Mouse (Mus musculus) hindbrain, embryonic 14.5 days (tissue): ENCODE measurements at regions not wholly inside any gene's neighbourhood (a gene's known extent, or its start where the extent isn't known, plus 50 kb on each side); places are given as distances from the start of the nearest gene placed in this dataset.

Source experiments
- ATAC-seq: fragments of 200-750 bp; cut with Nextera tagmentation; 2 replicates; pipeline ENCODE4 v1.8.0; 2017; ENCODE audit warnings: moderate number of reproducible peaks, mild to moderate bottlenecking, moderate TSS enrichment, moderate library complexity; ENCODE audit not compliant: low FRiP score
- DNase-seq: peaks from one replicate; pipeline ENCODE4 v3.0.0-alpha.2; 2015; ENCODE audit warnings: low spot score
- H3K27ac ChIP-seq: fragments of 300-500 bp; sonication (generic); 2 replicates; pipeline ENCODE4 v1.5.1; 2014; ENCODE audit warnings: mild to moderate bottlenecking, moderate library complexity
- H3K27me3 ChIP-seq: fragments of 300-500 bp; sonication (generic); 2 replicates; pipeline ENCODE4 v1.6.1; 2014; ENCODE audit warnings: mild to moderate bottlenecking, low read length, mixed read lengths; ENCODE audit not compliant: control insufficient read depth, insufficient read depth
- H3K36me3 ChIP-seq: fragments of 300-500 bp; sonication (generic); replicated peaks from 2 replicates; pipeline ENCODE4 v1.6.1; 2014; ENCODE audit not compliant: control insufficient read depth, insufficient read depth
- H3K4me1 ChIP-seq: fragments of 300-500 bp; sonication (generic); replicated peaks from 2 replicates; pipeline ENCODE4 v1.6.1; 2014; ENCODE audit warnings: antibody characterized with exemption, low read length, mixed read lengths; ENCODE audit not compliant: control insufficient read depth, insufficient read depth
- H3K4me2 ChIP-seq: fragments of 300-500 bp; sonication (generic); replicated peaks from 2 replicates; pipeline ENCODE4 v1.6.1; 2014; ENCODE audit warnings: mild to moderate bottlenecking, moderate library complexity
- H3K4me3 ChIP-seq: fragments of 300-500 bp; sonication (generic); replicated peaks from 2 replicates; pipeline ENCODE4 v1.5.1; 2014; ENCODE audit warnings: mild to moderate bottlenecking, low read length
- H3K9ac ChIP-seq: fragments of 300-500 bp; sonication (generic); 2 replicates; pipeline ENCODE4 v1.6.1; 2014
- H3K9me3 ChIP-seq: fragments of 300-500 bp; sonication (generic); 2 replicates; pipeline ENCODE4 v1.6.1; 2016; ENCODE audit warnings: low read length; ENCODE audit not compliant: control insufficient read depth
- WGBS: fragments of 180-500 bp; shearing (Covaris S2); extraction: QIAGEN DNeasy Blood & Tissue Kit; methylation state at CpG from one replicate; pipeline ENCODE4 v1.1.7; 2014; 5-methylcytosine and 5-hydroxymethylcytosine counted together

- no peaks in the 10 kb centered on the region for H3K9me3 ChIP-seq
- no peak overlapping the region for H3K9ac ChIP-seq
- no peak overlapping the region for H3K4me2 ChIP-seq
- H3K4me1 ChIP-seq = no peaks in the 10 kb centered on the region
- no peak for ATAC-seq
- H3K4me3 ChIP-seq = no peak overlapping the region
- 68% methylated on average over 6 of the region's 6 CpGs for WGBS
- H3K27ac ChIP-seq = no peak overlapping the region
- no peaks in the 10 kb centered on the region for H3K36me3 ChIP-seq
- H3K27me3 ChIP-seq = no peaks in the 10 kb centered on the region
- DNase-seq = no peak
Observed at GRCm38 (mm10) chr16:26184647-26185262, 79.2 kb upstream of the P3h2 start.

GRCm38 (mm10) chr16:26183530-26183929, 77.9 kb upstream of the P3h2 start:
- Histone ChIP-seq H3K4me2 (no peak overlapping the region), H3K9ac (no peak overlapping the region), H3K27me3 (no peaks in the 10 kb centered on the region), H3K4me1 (no peaks in the 10 kb centered on the region), H3K27ac (no peak overlapping the region), H3K36me3 (no peaks in the 10 kb centered on the region), H3K4me3 (no peak overlapping the region), H3K9me3 (no peaks in the 10 kb centered on the region)
- ATAC-seq (no peak), DNase-seq (no peak)

DNA sequence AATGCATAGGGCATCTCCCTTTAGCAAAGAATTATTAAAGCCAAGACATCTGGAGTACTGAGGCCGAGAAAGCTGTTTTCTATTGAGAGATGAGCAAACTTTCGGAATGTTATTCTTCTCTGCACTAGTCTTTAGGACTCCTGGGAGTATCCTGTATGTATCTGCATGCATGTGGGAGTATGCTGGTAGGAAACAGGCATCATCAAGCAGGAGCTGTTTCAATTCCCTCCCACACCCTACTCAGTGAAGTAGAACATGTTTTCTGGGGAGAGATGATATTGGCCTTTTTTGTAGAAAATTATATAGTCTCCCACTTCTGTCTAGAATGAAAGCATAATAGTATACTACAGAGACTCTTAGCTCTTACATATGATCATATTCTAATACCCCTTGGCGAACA, 76.1 kb upstream of the P3h2 start:
- DNase-seq (no peak), ATAC-seq (no peak)
- Histone ChIP-seq H3K4me3 (no peak overlapping the region), H3K27me3 (no peaks in the 10 kb centered on the region), H3K4me1 (no peaks in the 10 kb centered on the region), H3K9ac (no peak overlapping the region), H3K4me2 (no peak overlapping the region), H3K27ac (no peak overlapping the region), H3K36me3 (no peaks in the 10 kb centered on the region), H3K9me3 (no peaks in the 10 kb centered on the region)
- 92% methylated on average over 3 of the region's 3 CpGs for WGBS

- 0 out of 2 replicates have a peak, but pooled peaks have one; percentile 34 for ATAC-seq
- Histone ChIP-seq H3K9ac (no peak overlapping the region), H3K4me3 (no peak overlapping the region), H3K27me3 (no peaks in the 10 kb centered on the region), H3K4me2 (no peak overlapping the region), H3K36me3 (no peaks in the 10 kb centered on the region), H3K9me3 (no peaks in the 10 kb centered on the region), H3K27ac (no peak overlapping the region), H3K4me1 (no peaks in the 10 kb centered on the region)
- DNase-seq = no peak
- 63% methylated on average over 3 of the region's 3 CpGs for WGBS
Observed at GRCm38 (mm10) chr16:26171441-26171840, 65.9 kb upstream of the P3h2 start.

GRCm38 (mm10) chr16:26169382-26169781, 63.8 kb upstream of the P3h2 start:
- no peak overlapping the region for H3K9ac ChIP-seq
- H3K9me3 ChIP-seq = no peaks in the 10 kb centered on the region
- ATAC-seq (no peak), DNase-seq (no peak)
- no peak overlapping the region for H3K4me2 ChIP-seq
- 82% methylated on average over 1 of the region's 1 CpGs for WGBS
- no peaks in the 10 kb centered on the region for H3K4me1 ChIP-seq
- H3K4me3 ChIP-seq = no peak overlapping the region
- H3K27ac ChIP-seq = no peak overlapping the region
- no peaks in the 10 kb centered on the region for H3K36me3 ChIP-seq
- H3K27me3 ChIP-seq = no peaks in the 10 kb centered on the region

GRCm38 (mm10) chr16:26168216-26168615, 62.6 kb upstream of the P3h2 start:
- no peaks in the 10 kb centered on the region for H3K4me1 ChIP-seq
- ATAC-seq (no peak), DNase-seq (no peak)
- H3K9me3 ChIP-seq = no peaks in the 10 kb centered on the region
- H3K27ac ChIP-seq = no peak overlapping the region
- no peak overlapping the region for H3K4me2 ChIP-seq
- no peaks in the 10 kb centered on the region for H3K27me3 ChIP-seq
- WGBS = 83% methylated on average over 2 of the region's 2 CpGs
- no peak overlapping the region for H3K4me3 ChIP-seq
- no peak overlapping the region for H3K9ac ChIP-seq
- H3K36me3 ChIP-seq = no peaks in the 10 kb centered on the region

DNA sequence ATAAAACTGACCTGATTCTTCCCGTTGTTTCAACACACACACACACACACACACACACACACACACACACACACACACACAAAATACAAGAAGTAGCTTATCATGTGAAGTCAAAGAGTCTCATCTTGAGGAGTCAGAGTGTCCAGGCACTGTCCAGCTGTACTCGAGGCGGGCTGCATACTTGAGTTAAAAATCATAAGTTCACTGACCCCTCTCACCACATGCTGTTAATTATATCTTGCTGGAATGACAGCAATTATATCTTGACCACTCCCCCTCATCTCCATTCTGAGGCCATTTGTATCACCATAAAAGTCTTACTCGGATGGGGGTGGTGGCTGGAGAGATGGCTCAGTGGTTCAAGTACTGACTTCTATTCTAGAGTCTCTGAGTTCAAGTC, 58.5 kb upstream of the P3h2 start:
- Histone ChIP-seq H3K4me2 (no peak overlapping the region), H3K9me3 (no peaks in the 10 kb centered on the region), H3K36me3 (no peaks in the 10 kb centered on the region), H3K9ac (no peak overlapping the region), H3K27me3 (no peaks in the 10 kb centered on the region), H3K4me1 (no peaks in the 10 kb centered on the region), H3K27ac (no peak overlapping the region), H3K4me3 (no peak overlapping the region)
- DNase-seq = no peak
- no peak for ATAC-seq
- 67% methylated on average over 4 of the region's 4 CpGs for WGBS

GRCm38 (mm10) chr16:26163401-26163800, 57.8 kb upstream of the P3h2 start:
- H3K9me3 ChIP-seq = no peaks in the 10 kb centered on the region
- no peak overlapping the region for H3K4me3 ChIP-seq
- no peak overlapping the region for H3K27ac ChIP-seq
- no peak for ATAC-seq
- H3K4me2 ChIP-seq = no peak overlapping the region
- H3K27me3 ChIP-seq = no peaks in the 10 kb centered on the region
- H3K9ac ChIP-seq = no peak overlapping the region
- H3K36me3 ChIP-seq = no peaks in the 10 kb centered on the region
- no peaks in the 10 kb centered on the region for H3K4me1 ChIP-seq
- WGBS = 84% methylated on average over 2 of the region's 2 CpGs
- no peak for DNase-seq

DNA sequence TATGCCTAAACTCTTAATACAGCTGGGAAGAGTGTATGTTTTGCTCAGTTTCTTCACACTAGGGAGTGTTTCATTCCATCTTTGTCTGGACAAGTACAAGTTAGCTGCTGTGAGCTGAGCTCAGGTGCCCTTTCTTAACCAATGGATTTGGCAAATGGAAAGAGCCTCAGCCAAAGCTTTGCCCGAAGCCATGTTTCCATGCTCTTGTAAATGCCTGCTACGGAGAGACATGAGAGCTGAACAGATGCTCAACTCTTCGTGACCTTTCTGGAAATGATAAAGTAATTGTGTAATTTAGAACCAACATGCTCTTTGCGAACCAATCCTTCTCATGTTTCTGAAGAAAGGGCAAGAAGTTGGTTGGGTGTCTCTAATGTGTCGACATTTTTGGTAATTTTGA, 52.0 kb upstream of the P3h2 start:
- ATAC-seq (no peak), DNase-seq (no peak)
- Histone ChIP-seq H3K9me3 (no peaks in the 10 kb centered on the region), H3K36me3 (no peaks in the 10 kb centered on the region), H3K27me3 (no peaks in the 10 kb centered on the region), H3K27ac (no peak overlapping the region), H3K4me1 (no peaks in the 10 kb centered on the region), H3K4me3 (no peak overlapping the region), H3K9ac (no peak overlapping the region), H3K4me2 (no peak overlapping the region)
- 83% methylated on average over 5 of the region's 5 CpGs for WGBS
